Mouse (Mus musculus): ENCODE results near the gene Smpd1. TPM values are rescaled to one million over a fixed set of nuclear protein-coding genes. Genes with fewer than 3 reads are reported as not detected.

The Smpd1 gene
- total and polyA plus RNA-seq, 3 experiments = 22.2 to 98.7 (median 32.3) TPM

- no peak for DNase-seq (ENCODE audit: low read depth, low spot score)
- peaks cover 0 to 2% of the 10 kb centered on the region in 2 experiments; a peak in 1 of 4 replicates for H3K27me3 ChIP-seq (ENCODE audit: control insufficient read depth in 1 of 2, insufficient read depth in 2 of 2, low read length in 2 of 2)
These were observed 11.1 kb downstream of the Smpd1 start for GRCm38 (mm10) chr7:105565071-105565836.

DNA sequence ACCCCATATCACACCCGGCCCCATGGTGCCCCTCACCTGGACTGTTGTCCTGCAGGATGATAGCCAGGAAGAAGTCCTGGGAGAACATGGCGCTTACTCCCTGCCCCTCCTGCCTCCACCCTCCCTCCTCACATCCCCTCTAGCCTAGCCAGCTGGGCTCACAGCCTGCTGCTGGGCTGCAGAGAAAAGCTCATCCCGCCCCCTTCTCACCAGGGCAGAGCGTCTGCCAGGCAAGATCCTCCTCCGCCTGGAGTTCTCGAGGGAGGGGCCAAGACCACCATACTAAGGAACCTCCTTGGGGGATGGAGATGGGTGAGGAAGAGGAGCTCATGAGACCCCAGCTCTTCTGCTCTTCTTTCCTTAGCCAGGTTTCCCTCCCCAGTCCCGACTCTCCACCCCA is 14.4 kb downstream of the Smpd1 start:
- Histone ChIP-seq H3K79me2 (ENCODE audit: control insufficient read depth, insufficient read depth, low read length, poor library complexity) (no peaks in the 10 kb centered on the region), H3K4me3 (ENCODE audit: control insufficient read depth in 1 of 2, insufficient read depth in 1 of 2, low read depth in 2 of 2, low read length in 2 of 2) (no peak overlapping the region), H3K36me3 (ENCODE audit: control insufficient read depth in 1 of 2, insufficient read depth in 2 of 2, low read length in 2 of 2) (no peaks in the 10 kb centered on the region), H3K4me1 (ENCODE audit: control insufficient read depth in 1 of 2, insufficient read depth in 2 of 2, low read length in 2 of 2) (no peaks in the 10 kb centered on the region), H3K9me3 (replicated peaks; ENCODE audit: insufficient read depth, low read length) (no peaks in the 10 kb centered on the region), H3K27ac (ENCODE audit: control insufficient read depth, low read depth, low read length) (no peak overlapping the region), H3K9ac (ENCODE audit: control insufficient read depth, low read depth, low read length, poor library complexity, severe bottlenecking) (no peak overlapping the region), H3K27me3 (ENCODE audit: control insufficient read depth in 1 of 2, insufficient read depth in 2 of 2, low read length in 2 of 2) (peaks cover 0 to 2% of the 10 kb centered on the region in 2 experiments; a peak in 1 of 4 replicates)
- no peak for DNase-seq (ENCODE audit: low read depth, low spot score)
- no peak for TF ChIP-seq E2F4 (IDR thresholded peaks at IDR 0.05; ENCODE audit: borderline replicate concordance, low read depth, low read length)
- no peak for TF ChIP-seq HCFC1 (IDR thresholded peaks at IDR 0.05; ENCODE audit: low read depth, low read length)
- TF ChIP-seq RCOR1 (IDR thresholded peaks at IDR 0.05; ENCODE audit: low read depth, low read length) = no peak
- no peak for TF ChIP-seq GATA1 (IDR thresholded peaks at IDR 0.05; ENCODE audit: low read depth, low read length)
- no peak for TF ChIP-seq ZNF384 (IDR thresholded peaks at IDR 0.05; ENCODE audit: low read depth, low read length)
- no peak for TF ChIP-seq CHD1 (IDR thresholded peaks at IDR 0.05; ENCODE audit: low read depth, low read length)
- TF ChIP-seq NRF1 (IDR thresholded peaks at IDR 0.05; ENCODE audit: insufficient read depth, low read depth, low read length, poor library complexity, severe bottlenecking) = no peak
- TF ChIP-seq MXI1 (IDR thresholded peaks at IDR 0.05; ENCODE audit: low read depth, low read length) = no peak

More at GRCm38 (mm10) chr7:105565071-105565836, 11.1 kb downstream of the Smpd1 start:
- Histone ChIP-seq H3K36me3 (ENCODE audit: control insufficient read depth in 1 of 2, insufficient read depth in 2 of 2, low read length in 2 of 2) (no peaks in the 10 kb centered on the region), H3K27ac (ENCODE audit: control insufficient read depth, low read depth, low read length) (no peak overlapping the region), H3K9ac (ENCODE audit: control insufficient read depth, low read depth, low read length, poor library complexity, severe bottlenecking) (no peak overlapping the region), H3K4me3 (ENCODE audit: control insufficient read depth in 1 of 2, insufficient read depth in 1 of 2, low read depth in 2 of 2, low read length in 2 of 2) (no peak overlapping the region), H3K4me1 (ENCODE audit: control insufficient read depth in 1 of 2, insufficient read depth in 2 of 2, low read length in 2 of 2) (no peaks in the 10 kb centered on the region), H3K9me3 (replicated peaks; ENCODE audit: insufficient read depth, low read length) (no peaks in the 10 kb centered on the region), H3K79me2 (ENCODE audit: control insufficient read depth, insufficient read depth, low read length, poor library complexity) (no peaks in the 10 kb centered on the region)
- no peak for TF ChIP-seq MAFK (IDR thresholded peaks at IDR 0.05; ENCODE audit: borderline replicate concordance, low read depth, low read length)
- TF ChIP-seq USF2 (IDR thresholded peaks at IDR 0.05; ENCODE audit: borderline replicate concordance in 1 of 2, insufficient read depth in 1 of 2, low read depth in 1 of 2, low read length in 2 of 2) = no peak
- no peak for TF ChIP-seq ZKSCAN1 (IDR thresholded peaks at IDR 0.05; ENCODE audit: low read depth, low read length)
- no peak for TF ChIP-seq NRF1 (IDR thresholded peaks at IDR 0.05; ENCODE audit: insufficient read depth, low read depth, low read length, poor library complexity, severe bottlenecking)
- no peak for TF ChIP-seq USF1 (IDR thresholded peaks at IDR 0.05; ENCODE audit: low read depth, low read length)
- TF ChIP-seq TAL1 (IDR thresholded peaks at IDR 0.05; ENCODE audit: low read length) = no peak
- no peak for TF ChIP-seq MAZ (IDR thresholded peaks at IDR 0.05; ENCODE audit: low read depth, low read length)
- no peak for TF ChIP-seq TCF12 (IDR thresholded peaks at IDR 0.05; ENCODE audit: low read depth, low read length)
- TF ChIP-seq CHD2 (IDR thresholded peaks at IDR 0.05; ENCODE audit: low read length) = no peak
- no peak for TF ChIP-seq UBTF (IDR thresholded peaks at IDR 0.05; ENCODE audit: borderline replicate concordance, insufficient read depth, low read depth, low read length)
- TF ChIP-seq RCOR1 (IDR thresholded peaks at IDR 0.05; ENCODE audit: low read depth, low read length) = no peak
- TF ChIP-seq ZMIZ1 (IDR thresholded peaks at IDR 0.05; ENCODE audit: low read depth, low read length) = no peak
- no peak for TF ChIP-seq JUND (IDR thresholded peaks at IDR 0.05; ENCODE audit: low read depth, low read length)
- no peak for TF ChIP-seq GABPA (IDR thresholded peaks at IDR 0.05; ENCODE audit: low read depth, low read length)
- TF ChIP-seq ZC3H11A (IDR thresholded peaks at IDR 0.05; ENCODE audit: low read depth, low read length) = no peak
- no peak for TF ChIP-seq ELF1 (IDR thresholded peaks at IDR 0.05; ENCODE audit: low read depth, low read length)
- TF ChIP-seq ZNF384 (IDR thresholded peaks at IDR 0.05; ENCODE audit: low read depth, low read length) = no peak

Data from MEL (cell line).